Mouse (Mus musculus) left cerebral cortex, postnatal 10 days (tissue): ENCODE measurements around the gene Cryba4. TPM values are rescaled to one million over a fixed set of nuclear protein-coding genes. Genes with fewer than 3 reads are reported as not detected.

Source experiments
- DNase-seq, 2 experiments: peaks; one replicate each; pipeline ENCODE4 v3.0.0; 2021 to 2022; ENCODE audit warnings: low spot score in 2 of 2, mixed read lengths in 1 of 2; ENCODE audit errors: extremely low spot score in 1 of 2
- intact Hi-C: fragments of 180-260 bp; cut with DNase I; formaldehyde crosslinking; loops from one replicate; pipeline ENCODE4 v1.15.1; 2025
- total RNA-seq, 2 experiments: library from RNA; stranded (reverse); gene quantifications; 2 replicates each; pipeline ENCODE4 v1.2.3; 2021

Cryba4 gene
- total RNA-seq, 2 experiments from 2014 or later = 0.67 to 1.5 TPM

- no peak for DNase-seq
- intact Hi-C loops = no loop called here
Observed at GRCm38 (mm10) chr5:112287652-112288051, 35.3 kb upstream of the Cryba4 start.

GRCm38 (mm10) chr5:112286984-112287641, 34.8 kb upstream of the Cryba4 start:
- intact Hi-C loops = no loop called here

DNA sequence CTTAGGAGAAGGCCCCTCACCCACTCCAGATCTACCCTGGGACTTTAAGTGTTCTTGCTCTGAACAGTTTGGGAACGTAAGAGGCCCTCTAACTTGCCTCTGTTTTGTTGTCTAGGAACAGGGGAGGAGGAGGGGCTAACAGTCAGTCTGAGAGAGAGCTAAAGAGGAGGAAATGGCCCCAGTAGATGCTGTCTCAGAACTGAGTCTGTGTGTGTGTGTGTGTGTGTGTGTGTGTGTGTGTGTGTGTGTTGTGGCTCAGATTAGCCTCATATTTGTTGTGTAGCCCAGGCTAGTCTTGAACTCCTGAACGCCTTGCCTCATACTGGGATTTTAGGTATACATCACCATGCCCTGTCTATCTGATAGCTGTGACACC, 34.3 kb upstream of the Cryba4 start:
- intact Hi-C loops = no loop called here

More at GRCm38 (mm10) chr5:112286984-112287641, 34.8 kb upstream of the Cryba4 start:
- no peak for DNase-seq

DNA sequence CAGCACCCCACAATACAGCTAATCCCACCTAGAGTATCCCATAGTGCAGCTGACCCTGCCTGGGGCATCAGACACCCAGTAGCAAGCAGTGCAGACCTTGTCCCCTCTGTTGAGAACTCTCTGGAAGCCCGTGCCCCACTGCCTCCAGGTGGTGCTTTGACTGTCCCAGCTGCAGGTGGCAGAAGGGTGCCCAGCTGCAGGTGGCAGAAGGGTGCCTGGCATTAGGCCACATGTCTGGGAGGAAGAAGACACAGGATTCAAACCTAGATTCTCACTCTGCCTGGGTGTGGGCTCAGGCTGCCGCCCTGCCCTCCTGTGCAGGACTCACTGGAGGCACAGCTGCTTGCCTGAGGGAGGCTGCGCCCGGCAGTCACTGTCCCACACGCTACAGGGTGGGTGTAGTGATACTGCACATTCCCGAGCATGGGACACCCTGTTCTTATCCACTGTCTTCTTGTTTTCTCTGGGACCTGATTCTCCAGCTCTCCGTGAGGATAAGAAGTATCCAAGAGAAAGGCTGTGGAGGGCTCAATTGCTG, 33.3 kb upstream of the Cryba4 start:
- intact Hi-C loops = no loop called here
- no peak for DNase-seq

More for the DNA sequence above, 34.3 kb upstream of the Cryba4 start:
- no peak for DNase-seq

DNA sequence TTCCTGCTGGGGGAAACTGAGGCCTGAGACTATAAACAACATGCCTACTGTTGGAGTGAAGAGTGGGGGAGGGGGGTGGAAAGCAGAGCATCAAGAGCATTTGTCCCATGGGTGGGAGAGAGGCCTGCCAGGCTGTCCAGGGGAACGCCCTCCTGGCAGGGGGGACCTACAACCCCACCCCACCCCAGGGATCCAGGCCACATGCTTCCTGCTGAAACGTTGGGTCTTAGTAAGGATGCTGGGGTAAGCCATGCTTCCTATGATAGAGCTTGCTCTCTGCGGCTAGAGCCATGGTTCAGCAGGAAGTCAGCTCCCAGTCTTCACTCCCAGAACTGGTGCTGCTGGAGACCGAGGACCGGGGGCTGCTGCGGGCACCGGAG, 31.9 kb upstream of the Cryba4 start:
- intact Hi-C loops = no loop called here
- DNase-seq = no peak

DNA sequence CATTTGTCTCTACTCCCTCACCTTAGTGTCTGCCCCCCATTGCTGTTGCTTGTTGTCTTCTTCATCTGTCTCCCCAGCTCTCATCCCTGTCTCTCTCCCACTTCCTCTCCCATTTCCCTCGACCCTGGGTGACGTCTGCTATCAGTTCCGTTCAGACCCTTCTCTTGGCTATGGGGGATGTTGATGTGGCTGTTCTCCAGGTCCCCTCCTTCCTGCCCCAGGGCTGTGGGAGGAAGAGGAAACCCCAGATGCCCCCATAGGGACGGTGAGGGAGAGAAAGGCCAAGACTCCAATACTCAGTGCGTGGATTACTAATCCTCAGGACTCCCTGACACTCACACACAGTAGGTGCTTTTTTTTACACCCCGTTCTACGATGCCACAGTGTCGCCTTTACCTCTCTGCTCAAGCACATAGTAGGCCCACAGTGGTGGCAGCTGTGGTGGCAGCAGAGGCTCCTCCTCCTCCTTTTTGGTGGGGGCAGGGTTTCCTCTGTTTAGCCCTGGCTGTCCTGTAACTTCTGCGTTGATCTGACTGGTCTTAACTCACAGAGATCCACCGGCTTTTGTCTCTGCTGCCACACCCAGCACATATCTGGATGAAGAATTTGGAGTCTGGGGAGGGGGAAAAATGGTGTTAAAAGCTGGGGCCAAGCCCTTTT, 31.4 kb upstream of the Cryba4 start:
- intact Hi-C loops = no loop called here
- no peak for DNase-seq

GRCm38 (mm10) chr5:112282780-112283482, 30.6 kb upstream of the Cryba4 start:
- intact Hi-C loops = no loop called here
- DNase-seq = no peak

DNA sequence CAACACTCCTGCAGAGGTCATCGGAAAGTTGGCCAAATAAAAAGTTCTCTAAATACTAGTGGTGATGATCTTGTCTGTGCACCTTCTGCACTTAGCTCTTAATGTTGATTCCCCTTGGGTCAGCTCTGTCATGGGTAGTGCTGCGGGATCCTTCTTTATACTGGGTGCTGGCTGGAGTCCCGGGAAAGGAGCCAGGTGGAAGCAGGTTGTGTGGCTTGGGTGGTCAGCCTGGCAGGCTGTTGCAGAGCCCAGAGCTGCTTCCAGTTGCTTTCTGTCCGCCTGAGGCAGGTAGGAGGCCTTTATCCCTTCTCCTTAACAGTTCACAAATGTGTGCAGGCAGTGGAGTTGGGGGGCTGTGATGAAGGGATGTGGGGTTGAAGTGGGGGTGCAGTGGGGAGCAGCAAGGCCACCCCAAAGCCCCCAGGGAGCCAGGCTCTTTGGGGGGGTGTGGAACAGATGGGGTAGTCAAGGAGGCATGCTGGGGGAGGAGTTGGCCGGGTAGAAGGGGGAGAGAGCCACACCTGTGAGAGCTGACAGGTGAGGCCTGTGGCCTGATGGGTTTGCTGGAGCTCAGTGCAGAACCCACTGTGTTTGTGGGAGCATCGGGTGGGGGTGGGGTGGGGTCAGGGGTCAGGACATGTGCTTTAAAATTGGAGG, 29.9 kb upstream of the Cryba4 start:
- DNase-seq = no peak
- intact Hi-C loops = no loop called here

DNA sequence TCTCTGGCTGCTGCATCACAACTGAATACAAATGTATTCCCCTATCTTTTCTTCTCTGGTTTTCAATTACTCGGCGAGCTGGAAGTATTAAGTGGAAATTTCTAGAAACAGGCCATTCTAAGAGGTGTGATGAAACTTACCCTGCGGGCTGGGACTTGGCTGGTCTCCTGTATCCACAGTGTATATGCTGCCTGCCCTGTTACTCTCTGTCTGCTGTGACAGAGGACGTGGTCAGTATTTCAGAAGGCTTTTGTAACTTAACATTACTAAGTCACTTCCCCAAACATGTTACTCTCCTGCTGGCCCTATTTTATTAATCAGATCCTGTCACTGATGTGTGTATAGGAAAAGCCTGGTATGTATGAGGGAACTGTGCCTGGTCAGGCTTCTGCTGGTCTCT, 29.4 kb upstream of the Cryba4 start:
- intact Hi-C loops = no loop called here

GRCm38 (mm10) chr5:112280863-112281660, 28.7 kb upstream of the Cryba4 start:
- no peak for DNase-seq
- intact Hi-C loops = no loop called here

More for the DNA sequence above, 29.4 kb upstream of the Cryba4 start:
- no peak for DNase-seq

DNA sequence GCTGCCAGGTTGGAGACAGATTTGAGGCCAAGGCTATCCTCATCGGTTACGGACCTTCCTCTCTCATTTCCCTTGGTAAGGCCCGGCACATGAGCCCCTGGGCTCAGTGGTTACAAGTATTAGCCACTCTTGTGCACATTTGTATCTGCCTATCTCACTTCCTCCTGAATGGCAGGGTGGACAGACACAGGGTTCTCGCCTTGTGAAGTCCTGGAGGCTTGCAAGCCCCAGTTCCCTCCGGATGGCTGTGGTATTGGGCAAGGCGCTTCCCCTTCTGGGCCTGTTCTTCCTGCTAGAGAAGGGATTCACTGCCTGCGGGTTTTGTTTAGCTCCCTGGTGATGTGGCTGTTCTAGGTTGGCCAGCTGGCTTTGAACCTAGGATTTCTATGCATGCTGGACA, 27.8 kb upstream of the Cryba4 start:
- intact Hi-C loops = no loop called here
- DNase-seq = no peak

DNA sequence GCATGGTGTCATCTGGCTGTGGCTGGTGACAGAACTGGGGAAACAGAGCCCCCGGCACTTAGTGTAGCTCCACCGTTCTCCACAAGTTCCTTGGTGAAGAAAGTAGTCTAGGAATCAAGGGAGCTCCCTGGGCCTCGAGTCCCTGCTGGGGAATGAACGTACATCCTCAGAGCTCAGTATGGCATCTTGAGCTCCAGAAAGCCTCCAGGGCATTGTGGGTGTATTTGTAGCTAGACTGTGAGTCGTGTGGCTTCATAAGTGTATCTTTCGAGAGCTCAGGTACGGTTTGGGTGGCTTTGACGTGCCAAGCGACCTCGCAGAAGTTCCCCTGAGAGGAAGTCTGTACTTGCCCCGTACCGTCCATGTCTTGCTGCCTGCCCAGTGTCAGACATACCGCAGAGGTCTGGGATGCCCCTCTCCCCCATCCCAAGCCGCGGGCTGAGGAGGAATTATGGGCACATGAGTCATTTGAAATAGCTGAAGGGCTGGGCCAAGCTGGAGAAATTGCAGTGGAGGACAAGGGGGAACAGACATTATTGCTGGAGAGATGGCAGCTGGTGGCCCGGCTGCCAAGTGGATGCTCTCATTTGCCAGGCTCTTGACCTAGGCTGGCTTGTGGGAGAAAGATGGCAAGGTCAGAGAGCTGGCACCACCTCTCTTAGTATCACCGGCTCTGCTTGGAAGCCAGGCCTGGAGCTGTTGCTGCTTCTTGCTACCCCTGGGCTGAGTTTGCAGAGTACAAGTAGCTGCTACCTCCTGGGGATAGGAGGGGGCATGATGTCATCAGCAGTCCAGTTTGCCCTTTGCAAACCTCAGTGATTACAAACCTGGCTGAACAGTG, 27.1 kb upstream of the Cryba4 start:
- no peak for DNase-seq
- intact Hi-C loops = loop anchor here (5.0 kb wide), 1 partner anchor 43 kb away; no protein-coding TSS in a partner anchor

- intact Hi-C loops = loop anchor here (5.0 kb wide), 1 partner anchor 44 kb away; no protein-coding TSS in a partner anchor
- no peak for DNase-seq
Observed at GRCm38 (mm10) chr5:112277906-112278470, 25.7 kb upstream of the Cryba4 start.

DNA sequence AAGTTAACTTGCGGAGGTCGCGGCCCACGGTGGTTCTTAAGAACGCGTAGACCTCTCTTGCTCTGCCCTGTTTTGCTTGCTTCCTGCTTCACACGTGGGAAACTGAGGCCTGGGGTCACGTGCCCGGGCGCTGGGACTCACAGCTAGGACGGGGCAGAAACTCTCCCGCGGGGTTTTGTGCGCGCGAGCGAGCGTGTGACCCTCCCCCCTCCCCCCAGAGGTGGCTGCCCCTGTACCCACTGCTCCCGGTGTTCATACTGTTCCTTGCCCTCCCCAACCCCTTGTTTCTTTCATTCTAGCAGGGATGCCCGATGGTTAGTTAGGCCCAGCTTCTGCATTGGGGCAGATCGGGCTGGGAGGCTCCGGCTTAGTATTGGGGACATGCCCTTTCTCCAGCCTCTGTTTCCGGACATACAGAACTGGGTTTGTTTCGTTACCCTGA, 24.6 kb upstream of the Cryba4 start:
- no peak for DNase-seq
- intact Hi-C loops = loop anchor here (5.0 kb wide), 1 partner anchor 45 kb away; no protein-coding TSS in a partner anchor

GRCm38 (mm10) chr5:112276267-112276873, 24.1 kb upstream of the Cryba4 start, which contains the start of gene Tpst2:
TSS of gene Tpst2 (plus strand) at chr5:112276691.
- intact Hi-C loops = loop anchor here (5.0 kb wide), 1 partner anchor 46 kb away; no protein-coding TSS in a partner anchor
- DNase-seq = peak; percentile 99

DNA sequence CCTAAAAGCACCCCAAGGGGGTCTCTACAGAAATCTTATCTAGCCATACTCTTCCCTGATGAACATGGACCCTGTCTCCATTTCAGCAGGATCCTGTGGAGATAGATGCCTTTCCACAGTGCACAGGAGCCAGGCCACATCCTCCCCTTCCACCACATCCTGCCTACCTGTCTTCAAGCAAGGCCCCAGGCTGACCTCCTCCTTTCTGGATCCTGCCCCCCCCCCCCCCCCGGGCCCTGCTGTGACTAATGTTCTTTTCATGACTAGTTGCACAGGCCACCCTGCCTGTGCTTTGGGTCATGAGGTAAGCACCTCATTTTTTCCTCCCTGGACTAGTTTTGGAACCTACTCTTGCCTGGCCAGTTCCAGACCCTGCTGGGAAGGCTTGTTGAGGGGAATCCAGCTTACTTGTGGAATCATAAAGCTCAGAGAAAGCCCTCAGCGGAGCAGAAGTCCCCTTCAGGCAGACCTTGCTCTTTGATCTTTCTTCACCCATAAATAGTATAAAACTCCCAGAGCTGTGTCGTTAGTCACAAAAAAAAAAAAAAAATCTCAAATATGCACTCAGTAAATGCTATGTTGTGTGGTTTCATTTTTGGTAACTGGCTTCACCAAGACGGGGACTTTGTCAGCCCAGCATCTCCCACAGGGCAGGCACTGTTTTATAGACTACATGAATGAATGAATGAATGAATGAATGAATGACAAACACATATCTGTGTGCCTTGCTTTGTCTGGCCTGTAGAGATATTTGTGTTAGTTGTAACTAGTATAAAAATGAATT, 22.9 kb upstream of the Cryba4 start:
- DNase-seq = no peak
- intact Hi-C loops = loop anchor here (5.0 kb wide), 1 partner anchor 47 kb away; no protein-coding TSS in a partner anchor
